Mouse (Mus musculus) stomach, embryonic 14.5 days (tissue): ENCODE measurements around the gene Gm17428. TPM values are rescaled to one million over a fixed set of nuclear protein-coding genes. Genes with fewer than 3 reads are reported as not detected.
A peak's percentile ranks its signal among the peaks of the same experiment; 100 is the strongest.

ENCODE experiments used
- ATAC-seq: fragments of 200-750 bp; cut with Nextera tagmentation; 2 replicates; pipeline ENCODE4 v1.8.0; 2017; ENCODE audit warnings: low read depth, moderate TSS enrichment; ENCODE audit not compliant: insufficient number of reproducible peaks, insufficient read depth, low FRiP score
- H3K27ac ChIP-seq: fragments of 300-500 bp; sonication (generic); 2 replicates; pipeline ENCODE4 v1.5.1; 2014; ENCODE audit warnings: mild to moderate bottlenecking, low read length, moderate library complexity, mixed read lengths
- H3K27me3 ChIP-seq: fragments of 300-500 bp; sonication (generic); 2 replicates; pipeline ENCODE4 v1.6.1; 2014; ENCODE audit warnings: low read length, control low read depth, mixed read lengths; ENCODE audit not compliant: control insufficient read depth, insufficient read depth
- H3K36me3 ChIP-seq: fragments of 300-500 bp; sonication (generic); 2 replicates; pipeline ENCODE4 v1.6.1; 2014; ENCODE audit warnings: mild to moderate bottlenecking, control low read depth, low read length, moderate library complexity, mixed read lengths; ENCODE audit not compliant: control insufficient read depth, insufficient read depth
- H3K4me1 ChIP-seq: fragments of 300-500 bp; sonication (generic); 2 replicates; pipeline ENCODE4 v1.6.1; 2014; ENCODE audit warnings: low read length, control low read depth, mixed read lengths; ENCODE audit not compliant: control insufficient read depth, insufficient read depth
- H3K4me2 ChIP-seq: fragments of 300-500 bp; sonication (generic); replicated peaks from 2 replicates; pipeline ENCODE4 v1.6.1; 2014; ENCODE audit warnings: low read depth, low read length, control low read depth
- H3K4me3 ChIP-seq: fragments of 300-500 bp; sonication (generic); 2 replicates; pipeline ENCODE4 v1.5.1; 2014; ENCODE audit warnings: low read depth, low read length, control low read depth
- H3K9ac ChIP-seq: fragments of 300-500 bp; sonication (generic); replicated peaks from 2 replicates; pipeline ENCODE4 v1.6.1; 2014; ENCODE audit warnings: low read depth, mild to moderate bottlenecking, control low read depth, low read length, moderate library complexity, mixed read lengths
- H3K9me3 ChIP-seq: fragments of 300-500 bp; sonication (generic); 2 replicates; pipeline ENCODE4 v1.6.1; 2016; ENCODE audit warnings: low read depth, low read length, control low read depth; ENCODE audit not compliant: control insufficient read depth
- WGBS: fragments of 180-500 bp; shearing (Covaris S2); extraction: QIAGEN DNeasy Blood & Tissue Kit; methylation state at CpG from one replicate; pipeline ENCODE4 v1.1.7; 2014; 5-methylcytosine and 5-hydroxymethylcytosine counted together
- microRNA counts: library from miRNA; unstranded; fragments of <30 nt; microRNA quantifications from one replicate; lab custom pipeline; 2016
- microRNA-seq: library from miRNA; unstranded; fragments of <30 nt; microRNA quantifications from one replicate; pipeline ENCODE4, GENCODE M21; 2016
- polyA plus RNA-seq: library from polyadenylated mRNA; unstranded; fragments of >200 nt; fragmentation: Nextera tagmentation; extraction: Ambion mirVana; gene quantifications from 2 replicates; pipeline ENCODE4 v1.2.1, GENCODE M21; 2014

The Gm17428 gene
- polyA plus RNA-seq, 1 experiment from 2014 or later: not detected

DNA sequence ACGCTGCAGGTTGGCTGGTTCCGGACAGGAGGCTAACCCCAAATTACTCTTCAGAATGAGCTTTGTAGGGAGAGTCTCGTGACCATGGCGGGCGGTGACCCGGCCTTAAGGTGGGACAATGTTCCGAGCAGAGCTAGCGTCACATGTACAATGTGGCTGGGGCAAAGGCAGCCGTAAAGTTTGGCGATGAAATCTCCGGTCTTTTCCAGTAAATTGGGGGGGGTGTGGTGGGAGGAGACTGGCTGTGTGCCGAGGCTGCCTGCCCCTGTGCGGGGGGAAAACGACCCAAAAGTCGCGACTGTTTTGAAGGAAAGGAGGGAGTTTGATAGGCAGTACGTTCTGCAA lies 39.0 kb downstream of the Gm17428 start:
- H3K9ac ChIP-seq: peak overlapping the region; percentile 62
- H3K27me3 ChIP-seq: no peaks in the 10 kb centered on the region
- H3K4me1 ChIP-seq: no peaks in the 10 kb centered on the region
- under 1% methylated on average over 17 of the region's 17 CpGs for WGBS
- H3K36me3 ChIP-seq: peaks cover 13% of the 10 kb centered on the region
- no peaks in the 10 kb centered on the region for H3K9me3 ChIP-seq
- peak overlapping the region; percentile 76 for H3K4me2 ChIP-seq
- peak; percentile 23; the same call in 1 of the 2 replicates for ATAC-seq
- H3K4me3 ChIP-seq: peak overlapping the region; percentile 72
- peak overlapping the region; percentile 56; the same call in 1 of the 2 replicates for H3K27ac ChIP-seq

DNA sequence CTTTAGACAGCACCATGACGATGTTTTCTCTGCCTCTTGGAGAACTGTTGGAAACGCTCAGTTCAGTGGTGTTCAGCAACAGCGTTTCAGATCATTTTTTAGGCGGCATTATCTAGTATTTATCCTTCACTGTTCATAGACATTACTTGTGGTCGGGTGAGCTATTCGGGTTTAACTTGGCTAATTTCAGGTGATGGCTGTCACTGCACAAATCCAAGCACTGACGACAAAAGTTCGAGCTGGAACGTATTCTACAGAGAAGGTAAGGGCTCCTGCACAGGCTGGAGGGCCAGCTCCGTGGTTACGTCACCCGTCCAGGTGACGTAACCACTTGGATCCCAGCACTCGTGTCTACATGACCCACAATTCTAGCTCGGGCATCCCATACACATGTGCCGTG lies 40.1 kb downstream of the Gm17428 start:
- H3K36me3 ChIP-seq: peaks cover 24% of the 10 kb centered on the region
- no peak overlapping the region for H3K4me2 ChIP-seq
- no peak overlapping the region for H3K9ac ChIP-seq
- no peaks in the 10 kb centered on the region for H3K27me3 ChIP-seq
- no peaks in the 10 kb centered on the region for H3K4me1 ChIP-seq
- WGBS: 92% methylated on average over 16 of the region's 16 CpGs
- no peak overlapping the region for H3K4me3 ChIP-seq
- H3K9me3 ChIP-seq: no peaks in the 10 kb centered on the region
- no peak overlapping the region for H3K27ac ChIP-seq
- no peak for ATAC-seq

DNA sequence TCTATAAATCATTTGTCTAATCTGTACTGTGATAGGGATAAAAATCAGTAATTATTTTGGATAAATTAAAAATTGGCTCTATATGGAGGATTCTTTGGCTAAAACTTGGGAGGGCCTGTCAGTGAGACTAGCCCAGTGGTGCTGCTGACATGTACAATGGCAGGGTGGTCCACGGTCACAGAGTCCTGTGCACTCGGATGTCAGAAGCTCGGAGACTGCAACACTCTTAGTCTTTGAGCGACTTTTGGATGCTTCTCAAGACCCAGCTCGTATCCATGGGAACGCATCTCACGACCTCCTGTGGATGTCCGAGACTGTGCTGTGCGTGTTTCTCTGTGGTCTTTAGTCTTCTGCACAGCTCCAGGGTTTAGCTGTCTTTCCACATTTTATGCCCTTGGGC lies 43.7 kb downstream of the Gm17428 start:
- peaks cover 45% of the 10 kb centered on the region for H3K36me3 ChIP-seq
- H3K4me3 ChIP-seq: no peak overlapping the region
- no peaks in the 10 kb centered on the region for H3K27me3 ChIP-seq
- no peak overlapping the region for H3K27ac ChIP-seq
- H3K9ac ChIP-seq: no peak overlapping the region
- H3K4me2 ChIP-seq: no peak overlapping the region
- H3K9me3 ChIP-seq: no peaks in the 10 kb centered on the region
- ATAC-seq: no peak
- H3K4me1 ChIP-seq: no peaks in the 10 kb centered on the region
- WGBS: 92% methylated on average over 9 of the region's 9 CpGs

DNA sequence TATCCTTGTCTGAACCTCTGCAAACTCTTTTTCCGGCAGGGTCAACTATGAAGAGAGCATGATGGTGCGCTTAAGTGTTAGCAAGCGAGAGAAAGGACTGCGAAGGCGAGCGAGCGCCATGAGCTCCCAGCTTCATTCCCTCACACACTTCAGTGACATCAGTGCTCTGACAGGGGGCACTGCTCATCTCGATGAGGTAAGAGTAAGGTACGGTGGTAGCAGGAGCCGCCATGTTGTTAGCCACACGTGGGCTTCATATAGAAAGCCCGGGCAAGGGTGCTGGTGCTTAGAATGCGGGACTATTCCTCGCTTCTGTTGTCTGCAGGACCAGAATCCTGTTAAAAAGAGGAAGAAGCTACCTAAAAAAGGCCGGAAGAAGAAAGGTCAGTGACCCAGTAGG lies 46.3 kb downstream of the Gm17428 start:
- peaks cover 41% of the 10 kb centered on the region for H3K36me3 ChIP-seq
- no peak overlapping the region for H3K27ac ChIP-seq
- no peaks in the 10 kb centered on the region for H3K9me3 ChIP-seq

DNA sequence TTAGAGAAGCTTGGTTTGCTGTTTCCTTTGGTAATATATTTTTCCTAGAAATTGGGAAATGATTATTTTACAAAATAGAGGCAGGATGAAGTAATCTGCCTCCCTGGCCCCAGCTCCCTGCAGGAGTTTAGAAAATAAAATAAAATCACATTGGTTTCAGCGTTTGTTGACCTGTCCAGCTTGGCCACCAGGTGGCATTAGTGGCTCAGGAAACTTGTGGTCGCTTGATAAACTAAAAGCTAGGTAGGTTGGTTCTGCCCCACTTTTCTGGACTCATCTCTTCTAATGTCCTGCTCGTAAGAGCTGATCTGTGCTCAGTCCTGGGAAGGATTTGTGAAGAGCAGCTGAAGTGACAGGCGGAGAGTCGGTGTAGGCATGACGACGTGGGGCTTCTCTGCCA lies 47.5 kb downstream of the Gm17428 start:
- Histone ChIP-seq H3K4me3 (no peak overlapping the region), H3K27ac (no peak overlapping the region), H3K27me3 (no peaks in the 10 kb centered on the region), H3K9ac (no peak overlapping the region), H3K4me1 (peaks cover 12% of the 10 kb centered on the region), H3K9me3 (no peaks in the 10 kb centered on the region), H3K4me2 (no peak overlapping the region), H3K36me3 (peaks cover 36% of the 10 kb centered on the region)
- WGBS: 64% methylated on average over 7 of the region's 7 CpGs
- ATAC-seq: no peak

More for the DNA sequence above, 46.3 kb downstream of the Gm17428 start:
- 0 out of 2 replicates have a peak, but pooled peaks cover 3% of the 10 kb centered on the region for H3K4me1 ChIP-seq
- H3K4me2 ChIP-seq: no peak overlapping the region
- no peak overlapping the region for H3K9ac ChIP-seq
- no peak overlapping the region for H3K4me3 ChIP-seq
- no peaks in the 10 kb centered on the region for H3K27me3 ChIP-seq
- no peak for ATAC-seq
- 91% methylated on average over 15 of the region's 15 CpGs for WGBS

DNA sequence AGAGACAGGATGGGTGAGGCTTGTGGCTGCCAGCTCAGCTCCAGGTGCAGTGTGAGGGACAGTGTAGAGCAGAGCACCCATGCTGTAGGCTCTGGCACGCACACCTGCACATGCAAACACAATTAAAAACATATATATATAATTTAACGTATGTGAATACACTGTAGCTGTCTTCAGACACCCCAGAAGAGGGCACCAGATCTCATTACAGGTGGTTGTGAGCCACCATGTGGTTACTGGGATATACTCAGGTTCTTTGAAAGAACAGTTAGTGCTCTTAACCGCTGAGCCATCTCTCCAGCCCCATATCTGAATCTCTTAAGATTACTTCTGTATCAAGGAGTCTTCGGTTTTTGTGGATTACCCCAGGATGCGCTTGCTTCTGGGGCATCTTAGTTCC lies 48.8 kb downstream of the Gm17428 start:
- H3K36me3 ChIP-seq: peaks cover 35% of the 10 kb centered on the region
- 76% methylated on average over 5 of the region's 5 CpGs for whole genome bisulfite sequencing

More for the DNA sequence above, 48.8 kb downstream of the Gm17428 start:
- no peak overlapping the region for H3K9ac ChIP-seq
- no peaks in the 10 kb centered on the region for H3K27me3 ChIP-seq
- no peak overlapping the region for H3K27ac ChIP-seq
- no peak overlapping the region for H3K4me3 ChIP-seq
- H3K4me2 ChIP-seq: no peak overlapping the region
- ATAC-seq: no peak
- H3K9me3 ChIP-seq: no peaks in the 10 kb centered on the region
- peaks cover 12% of the 10 kb centered on the region for H3K4me1 ChIP-seq

MicroRNAs within 50 kb of the gene (microRNA counts, 519-probe panel; counts per million panel counts)
- microRNA mmu-miR-208a (lab: Ali Mortazavi, UCI) (1,377 counts per million, percentile 6 among the panel's probes with 10 or more counts), microRNA mmu-miR-208b (lab: Ali Mortazavi, UCI) (1,133 counts per million, percentile 4 among the panel's probes with 10 or more counts)

Small RNA genes lying within 50 kb of the gene (microRNA-seq; reads per million reads assigned to microRNA genes)
- gene Mir208a: 2.9 reads per million, percentile 3 among the genes with 10 or more reads in this experiment
- 124 reads per million, percentile 51 among the genes with 10 or more reads in this experiment for gene Mir208b

Other genes starting within 250 kb of the Gm17428 start
- gene Slc7a8, start 195.0 kb upstream of the Gm17428 start, polyA plus RNA-seq: 5.4 and 5.8 TPM in 2 replicates
- gene Rnf212b, start 162.8 kb upstream of the Gm17428 start, polyA plus RNA-seq: not detected in 2 replicates
- 7.9 and 9.2 TPM in 2 replicates for gene Homez, start 106.0 kb upstream of the Gm17428 start, polyA plus RNA-seq
- gene Ppp1r3e, start 99.4 kb upstream of the Gm17428 start, polyA plus RNA-seq: 2.8 and 2.9 TPM in 2 replicates
- gene Bcl2l2, start 93.6 kb upstream of the Gm17428 start, polyA plus RNA-seq: 6.1 and 6.2 TPM in 2 replicates
- gene Gm20521, start 93.5 kb upstream of the Gm17428 start, polyA plus RNA-seq: not detected in 2 replicates
- gene Pabpn1, start 84.4 kb upstream of the Gm17428 start, polyA plus RNA-seq: 136 and 152 TPM in 2 replicates
- gene Slc22a17, start 63.8 kb upstream of the Gm17428 start, polyA plus RNA-seq: 44.9 and 51.3 TPM in 2 replicates
- gene Efs, start 50.8 kb upstream of the Gm17428 start, polyA plus RNA-seq: 40.1 and 41.0 TPM in 2 replicates
- gene Il25, start 44.2 kb upstream of the Gm17428 start, polyA plus RNA-seq: 0.32 TPM in 1 of 2 replicates, not detected in the other
- 7.1 and 8.5 TPM in 2 replicates for gene Cmtm5, start 40.7 kb upstream of the Gm17428 start, polyA plus RNA-seq
- gene Myh6, start 10.0 kb upstream of the Gm17428 start, polyA plus RNA-seq: 0.75 and 1.00 TPM in 2 replicates
- gene Myh7, start 17.7 kb downstream of the Gm17428 start, polyA plus RNA-seq: 5.9 and 7.7 TPM in 2 replicates
- gene Ngdn, start 38.5 kb downstream of the Gm17428 start, polyA plus RNA-seq: 66.4 and 75.7 TPM in 2 replicates
- 6.0 and 6.6 TPM in 2 replicates for gene Zfhx2, start 115.4 kb downstream of the Gm17428 start, polyA plus RNA-seq
- 19.8 and 25.0 TPM in 2 replicates for gene Thtpa, start 117.9 kb downstream of the Gm17428 start, polyA plus RNA-seq
- gene Ap1g2, start 129.7 kb downstream of the Gm17428 start, polyA plus RNA-seq: 28.7 and 30.8 TPM in 2 replicates
- gene Jph4, start 140.0 kb downstream of the Gm17428 start, polyA plus RNA-seq: 2.6 and 2.7 TPM in 2 replicates
- 0.19 and 0.41 TPM in 2 replicates for gene Dhrs2, start 245.1 kb downstream of the Gm17428 start, polyA plus RNA-seq